Mouse (Mus musculus) layer of hippocampus, postnatal 36 days (tissue): ENCODE measurements around the gene Man2a1. TPM values are rescaled to one million over a fixed set of nuclear protein-coding genes. Genes with fewer than 3 reads are reported as not detected.

ENCODE experiments used
- total RNA-seq, 2 experiments: library from RNA; stranded (reverse); gene quantifications; 2 replicates each; pipeline ENCODE4 v1.2.3; 2021

The Man2a1 gene
- total RNA-seq, 2 experiments from 2014 or later: 14.9 to 16.4 TPM

Other genes starting within 250 kb of the Man2a1 start
- gene 4930583I09Rik, start 235.3 kb downstream of the Man2a1 start, total RNA-seq: not detected